In the genomic region with DNA sequence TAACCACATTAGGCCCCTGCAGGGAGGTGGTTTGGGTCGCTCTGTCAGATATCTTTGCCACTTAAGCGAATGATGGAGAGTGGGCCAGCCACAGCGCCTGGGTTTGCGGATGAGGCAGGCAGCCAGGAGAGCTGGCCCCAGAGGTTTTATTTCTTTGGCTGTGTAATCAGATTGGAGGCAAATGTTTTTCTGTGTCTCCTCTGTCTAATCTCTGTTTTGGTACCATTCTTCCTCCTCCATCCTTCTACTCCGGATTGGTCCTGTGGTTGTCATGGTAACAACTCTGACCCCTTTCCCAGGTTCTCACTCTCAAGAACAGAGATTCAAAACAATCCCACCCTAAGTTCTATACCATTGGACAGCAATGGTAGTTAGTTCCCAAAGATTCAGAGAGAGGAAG, we compare ENCODE assay signal across 18 mouse cellular contexts. TPM values are rescaled to one million over a fixed set of nuclear protein-coding genes. Genes with fewer than 3 reads are reported as not detected.
DNase-seq lines count a peak whose midpoint lies in the region; ATAC-seq and TF ChIP-seq lines count a peak whose summit lies in the region.
"Had no signal": no experiment of that assay in that cellular context is flagged by ENCODE, and none has a peak within 500 bp of the region (broad histone marks: within the 10 kb centered on the region; RNA-seq: fewer than 3 reads in every experiment).

No protein-coding gene starts in this region.

- TF ChIP-seq RAD21 in MEL (IDR thresholded peaks at IDR 0.05; ENCODE audit: low read depth, low read length): no peak

- ATAC-seq in forebrain, embryonic 14.5 days: no peak
- ATAC-seq in forebrain, embryonic 13.5 days: no peak
- ATAC-seq in midbrain, embryonic 15.5 days (replicated peaks): 0 out of 2 replicates have a peak, but pooled peaks have one; percentile 42
- ATAC-seq in midbrain, embryonic 11.5 days (ENCODE audit: low FRiP score): no peak
- ATAC-seq: activated CD4-positive, CD25-positive, alpha-beta regulatory T cell, adult 4 months; Patski had no signal

- H3K27me3 ChIP-seq in forebrain, embryonic 14.5 days (replicated peaks; ENCODE audit: control insufficient read depth, insufficient read depth, low read length): no peaks in the 10 kb centered on the region
- no peaks in the 10 kb centered on the region for H3K27me3 ChIP-seq in forebrain, embryonic 13.5 days
- no peaks in the 10 kb centered on the region for H3K27me3 ChIP-seq in midbrain, embryonic 15.5 days (replicated peaks)
- no peaks in the 10 kb centered on the region for H3K27me3 ChIP-seq in midbrain, embryonic 11.5 days (ENCODE audit: control insufficient read depth, insufficient read depth, low read length)
- no peaks in the 10 kb centered on the region for H3K27me3 ChIP-seq in MEL (ENCODE audit: control insufficient read depth in 1 of 2, insufficient read depth in 2 of 2, low read length in 2 of 2)
- H3K27me3 ChIP-seq: heart, embryonic 15.5 days had no signal

- WGBS in forebrain, embryonic 14.5 days: 54% methylated on average over 5 of the region's 5 CpGs
- 67% methylated on average over 5 of the region's 5 CpGs for WGBS in forebrain, embryonic 13.5 days
- WGBS in midbrain, embryonic 15.5 days: 48% methylated on average over 5 of the region's 5 CpGs
- 55% methylated on average over 5 of the region's 5 CpGs for WGBS in midbrain, embryonic 11.5 days

- H3K36me3 ChIP-seq in forebrain, embryonic 14.5 days (ENCODE audit: control insufficient read depth, insufficient read depth, low read length): no peaks in the 10 kb centered on the region
- no peaks in the 10 kb centered on the region for H3K36me3 ChIP-seq in forebrain, embryonic 13.5 days (ENCODE audit: poor library complexity, severe bottlenecking)
- H3K36me3 ChIP-seq in midbrain, embryonic 15.5 days (replicated peaks): no peaks in the 10 kb centered on the region
- H3K36me3 ChIP-seq in midbrain, embryonic 11.5 days (ENCODE audit: control insufficient read depth, insufficient read depth, low read length): no peaks in the 10 kb centered on the region
- H3K36me3 ChIP-seq in MEL (ENCODE audit: control insufficient read depth in 1 of 2, insufficient read depth in 2 of 2, low read length in 2 of 2): 0 out of 4 replicates have a peak, but pooled peaks cover 0 to 2% of the 10 kb centered on the region in 2 experiments
- H3K36me3 ChIP-seq: forebrain, embryonic 12.5 days; heart, embryonic 15.5 days had no signal

- peaks cover 7% of the 10 kb centered on the region; the same call in 1 of the 2 replicates for H3K4me1 ChIP-seq in forebrain, embryonic 14.5 days (ENCODE audit: control insufficient read depth, insufficient read depth, low read length)
- peaks cover 18% of the 10 kb centered on the region for H3K4me1 ChIP-seq in forebrain, embryonic 13.5 days
- peaks cover 20% of the 10 kb centered on the region for H3K4me1 ChIP-seq in midbrain, embryonic 15.5 days
- H3K4me1 ChIP-seq in midbrain, embryonic 11.5 days (ENCODE audit: control insufficient read depth, insufficient read depth, low read length): 0 out of 2 replicates have a peak, but pooled peaks cover 5% of the 10 kb centered on the region
- H3K4me1 ChIP-seq in MEL (ENCODE audit: control insufficient read depth in 1 of 2, insufficient read depth in 2 of 2, low read length in 2 of 2): peaks cover 0 to 5% of the 10 kb centered on the region in 2 experiments; a peak in 1 of 4 replicates

- DNase-seq in forebrain, embryonic 14.5 days (ENCODE audit: low spot score): peak; percentile 18
- DNase-seq in midbrain, embryonic 11.5 days (ENCODE audit: low spot score, missing footprints): no peak
- no peak for DNase-seq in MEL (ENCODE audit: low read depth, low spot score)
- DNase-seq in retina, embryonic 14.5 days (ENCODE audit: low spot score): peak; percentile 27
- no peak for DNase-seq in left cerebral cortex, adult 8-10 months (ENCODE audit: low spot score in 2 of 2)
- DNase-seq: adrenal gland, postnatal 25 days; cerebellum, adult 2 months; gastrocnemius, postnatal 36 days; heart, adult 18-20 months; heart, postnatal 14 days had no signal

- no peak overlapping the region for H3K9ac ChIP-seq in forebrain, embryonic 14.5 days (ENCODE audit: low read length)
- no peak overlapping the region for H3K9ac ChIP-seq in forebrain, embryonic 13.5 days
- no peak overlapping the region for H3K9ac ChIP-seq in midbrain, embryonic 15.5 days
- no peak overlapping the region for H3K9ac ChIP-seq in midbrain, embryonic 11.5 days (ENCODE audit: low read length)
- H3K9ac ChIP-seq in MEL (ENCODE audit: control insufficient read depth, low read depth, low read length, poor library complexity, severe bottlenecking): no peak overlapping the region
- H3K9ac ChIP-seq: forebrain, embryonic 12.5 days; heart, embryonic 15.5 days; hindbrain, embryonic 14.5 days had no signal

- H3K4me2 ChIP-seq in forebrain, embryonic 14.5 days (ENCODE audit: low read length): no peak overlapping the region
- H3K4me2 ChIP-seq in forebrain, embryonic 13.5 days: no peak overlapping the region
- H3K4me2 ChIP-seq in midbrain, embryonic 15.5 days: no peak overlapping the region
- no peak overlapping the region for H3K4me2 ChIP-seq in midbrain, embryonic 11.5 days
- H3K4me2 ChIP-seq: forebrain, embryonic 12.5 days; heart, embryonic 11.5 days; heart, embryonic 15.5 days; hindbrain, embryonic 14.5 days had no signal

- no peak for TF ChIP-seq POLR2A in MEL (IDR thresholded peaks at IDR 0.05; ENCODE audit: control insufficient read depth in 1 of 2, insufficient read depth in 1 of 2, low read depth in 1 of 2, low read length in 2 of 2, poor library complexity in 1 of 2)

- H3K79me2 ChIP-seq in MEL (ENCODE audit: control insufficient read depth, insufficient read depth, low read length, poor library complexity): no peaks in the 10 kb centered on the region

- no peak overlapping the region for H3K4me3 ChIP-seq in forebrain, embryonic 14.5 days (ENCODE audit: low read depth, low read length)
- no peak overlapping the region for H3K4me3 ChIP-seq in forebrain, embryonic 13.5 days
- no peak overlapping the region for H3K4me3 ChIP-seq in midbrain, embryonic 15.5 days
- H3K4me3 ChIP-seq in midbrain, embryonic 11.5 days (ENCODE audit: low read depth, low read length): no peak overlapping the region
- no peak overlapping the region for H3K4me3 ChIP-seq in MEL (ENCODE audit: control insufficient read depth in 1 of 2, insufficient read depth in 1 of 2, low read depth in 2 of 2, low read length in 2 of 2)
- H3K4me3 ChIP-seq: forebrain, embryonic 12.5 days; heart, embryonic 15.5 days had no signal

- no peak overlapping the region for H3K27ac ChIP-seq in forebrain, embryonic 14.5 days (ENCODE audit: low read depth, low read length)
- H3K27ac ChIP-seq in forebrain, embryonic 13.5 days: no peak overlapping the region
- H3K27ac ChIP-seq in midbrain, embryonic 15.5 days: no peak overlapping the region
- no peak overlapping the region for H3K27ac ChIP-seq in midbrain, embryonic 11.5 days (ENCODE audit: low read depth, low read length)
- H3K27ac ChIP-seq in MEL (ENCODE audit: control insufficient read depth, low read depth, low read length): no peak overlapping the region
- H3K27ac ChIP-seq: forebrain, embryonic 12.5 days; heart, embryonic 15.5 days; hindbrain, embryonic 14.5 days had no signal

- no peak for TF ChIP-seq CTCF in MEL (IDR thresholded peaks at IDR 0.05 in 2 of 3, conservative IDR thresholded peaks at IDR 0.05 in 1 of 3; ENCODE audit: control insufficient read depth in 1 of 3, insufficient read depth in 1 of 3, low read depth in 2 of 3, low read length in 3 of 3, poor library complexity in 1 of 3, severe bottlenecking in 1 of 3)

- TF ChIP-seq EP300 in MEL (IDR thresholded peaks at IDR 0.05; ENCODE audit: low read depth in 1 of 2, low read length in 2 of 2): no peak

- no peaks in the 10 kb centered on the region for H3K9me3 ChIP-seq in forebrain, embryonic 14.5 days (replicated peaks; ENCODE audit: control insufficient read depth, low read length)
- no peaks in the 10 kb centered on the region for H3K9me3 ChIP-seq in forebrain, embryonic 13.5 days (replicated peaks)
- H3K9me3 ChIP-seq in midbrain, embryonic 15.5 days: no peaks in the 10 kb centered on the region
- H3K9me3 ChIP-seq in midbrain, embryonic 11.5 days (ENCODE audit: control insufficient read depth, low read length): no peaks in the 10 kb centered on the region
- H3K9me3 ChIP-seq in MEL (replicated peaks; ENCODE audit: insufficient read depth, low read length): no peaks in the 10 kb centered on the region
- H3K9me3 ChIP-seq: forebrain, embryonic 12.5 days; heart, embryonic 15.5 days had no signal

TF ChIP-seq in MEL, 35 proteins besides CTCF, POLR2A, EP300 and RAD21:
- no peak for TF ChIP-seq HCFC1 (IDR thresholded peaks at IDR 0.05; ENCODE audit: low read depth, low read length)
- TF ChIP-seq RCOR1 (IDR thresholded peaks at IDR 0.05; ENCODE audit: low read depth, low read length): 0 out of 2 replicates have a peak, but pooled peaks have one; percentile 3

RNA-seq across cellular contexts. Expression of gene Adra2a, which starts 51.8 kb away (rescaled TPM):
- polyA plus RNA-seq in forebrain, embryonic 14.5 days (2014; fragmentation: Nextera tagmentation; extraction: Ambion mirVana): 1.8 and 1.9 TPM in 2 replicates
- polyA plus RNA-seq in forebrain, embryonic 13.5 days (2015; fragmentation: Nextera tagmentation; extraction: Ambion mirVana): 1.1 TPM in 2 replicates
- 3.2 and 3.7 TPM in 2 replicates for polyA plus RNA-seq in midbrain, embryonic 15.5 days (2015; fragmentation: Nextera tagmentation; extraction: Ambion mirVana)
- polyA plus RNA-seq in midbrain, embryonic 11.5 days (2014; fragmentation: Nextera tagmentation; extraction: Ambion mirVana): 1.3 and 1.4 TPM in 2 replicates
- 0.46 and 0.58 TPM in 2 replicates for total RNA-seq in MEL (2012; rRNA removed)
- 1 to 10 TPM in 1 of 2 experiments, not detected in 1; 2.7 TPM for polyA plus RNA-seq in MEL (2012; ENCODE audit: insufficient read depth in 1 of 2, insufficient read length in 2 of 2, low read depth in 1 of 2, low replicate concordance in 2 of 2, missing spikeins in 1 of 2)
- total RNA-seq in left cerebral cortex, adult 8-10 months (2022): 10 to 100 TPM; 11.9 to 15.9 (median 15.2) TPM
- polyA plus RNA-seq: activated CD4-positive, CD25-positive, alpha-beta regulatory T cell, adult 4 months had no signal

Comparison
In these comparisons a context has a peak if more than half of its experiments do, and no peak if none do; other contexts are left out.
1. DNase-seq: peak in forebrain, embryonic 14.5 days (single experiment) and retina, embryonic 14.5 days (single experiment); none in midbrain, embryonic 11.5 days (single experiment), MEL (single experiment) and left cerebral cortex, adult 8-10 months (0 of 2).